Mouse (Mus musculus) heart, postnatal 36 days (tissue): ENCODE data around the gene Adam34. TPM values are rescaled to one million over a fixed set of nuclear protein-coding genes. Genes with fewer than 3 reads are reported as not detected.
"Not testable (repeated sequence)": the region's sequence is repeated elsewhere in the genome, so short reads cannot be mapped to it uniquely, and the experiment has no call there.

Experiments
- DNase-seq, 2 experiments: peaks; one replicate each; pipeline ENCODE4 v3.0.0; 2021 to 2022
- intact Hi-C: fragments of 180-260 bp; cut with DNase I; formaldehyde crosslinking; loops from one replicate; pipeline ENCODE4 v1.15.1; 2025
- total RNA-seq, 2 experiments: library from RNA; stranded (reverse); gene quantifications; 2 replicates each; pipeline ENCODE4 v1.2.3; 2021

The Adam34 gene
- not detected for total RNA-seq

DNA sequence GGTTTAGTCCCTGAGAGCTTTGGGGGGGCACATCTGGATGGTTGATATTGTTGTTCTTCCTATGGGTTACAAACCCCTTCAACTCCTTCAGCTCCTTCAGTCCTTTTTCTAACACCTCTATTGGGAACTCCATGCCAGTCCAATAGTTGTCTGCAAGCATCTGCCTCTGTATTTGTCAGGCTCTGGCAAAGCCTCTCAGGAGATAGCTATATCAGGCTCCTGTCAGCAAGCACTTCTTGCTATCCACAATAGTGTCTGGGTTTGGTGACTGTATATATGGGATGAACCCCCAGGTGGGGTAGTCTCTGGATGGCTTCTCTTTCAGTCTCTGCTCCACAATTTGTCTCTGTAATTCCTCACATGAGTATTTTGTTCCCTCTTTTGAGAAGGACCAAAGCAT lies at the start of gene Adam34:
Adam34 (minus strand) TSS at position 101 of the 400 bp plus-strand sequence.
- intact Hi-C loops = no loop called here
- DNase-seq = no peak

DNA sequence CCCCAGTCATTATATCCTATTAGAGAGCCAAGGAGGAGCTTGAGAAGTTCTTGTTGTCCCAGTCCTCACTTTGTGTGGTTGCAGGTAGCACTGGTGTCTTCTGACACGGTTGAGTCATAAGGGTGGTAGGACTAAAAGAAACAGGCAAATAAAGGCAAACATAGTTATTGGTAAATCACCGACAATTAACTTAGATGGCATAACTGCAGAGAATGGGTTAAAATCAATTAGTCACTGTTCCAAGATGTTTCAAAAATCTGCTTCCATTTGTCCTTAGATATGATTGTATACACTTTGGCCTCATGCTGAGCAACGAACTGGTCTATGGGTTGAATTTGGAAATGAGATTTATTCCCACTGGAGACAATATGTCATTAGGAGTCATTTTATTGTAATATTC lies 82.7 kb downstream of the Adam34 start, which contains the start of gene Gm5346:
Gm5346 (minus strand) TSS at position 101 of the 400 bp plus-strand sequence.
- DNase-seq = no peak
- intact Hi-C loops = no loop called here

DNA sequence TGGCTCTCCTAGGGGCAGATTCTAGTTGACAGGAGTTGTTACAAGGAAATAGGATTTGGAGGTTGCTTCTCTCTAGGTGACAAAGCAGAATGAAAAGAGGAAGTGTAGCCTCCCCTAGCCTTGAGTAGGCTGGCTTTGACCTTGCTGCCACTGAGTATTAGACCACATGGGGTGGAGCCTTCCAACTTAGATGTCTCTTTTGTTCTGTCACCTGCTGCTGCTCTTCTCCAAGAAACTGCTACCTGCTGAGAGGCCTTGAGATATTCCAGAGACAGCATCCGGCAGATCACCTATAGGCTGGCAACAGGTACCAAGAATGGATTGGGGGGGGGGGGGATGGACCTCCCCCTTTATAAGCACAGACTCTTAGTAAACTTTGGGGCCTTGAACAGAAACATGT lies 93.8 kb downstream of the Adam34 start:
- intact Hi-C loops = no loop called here

DNA sequence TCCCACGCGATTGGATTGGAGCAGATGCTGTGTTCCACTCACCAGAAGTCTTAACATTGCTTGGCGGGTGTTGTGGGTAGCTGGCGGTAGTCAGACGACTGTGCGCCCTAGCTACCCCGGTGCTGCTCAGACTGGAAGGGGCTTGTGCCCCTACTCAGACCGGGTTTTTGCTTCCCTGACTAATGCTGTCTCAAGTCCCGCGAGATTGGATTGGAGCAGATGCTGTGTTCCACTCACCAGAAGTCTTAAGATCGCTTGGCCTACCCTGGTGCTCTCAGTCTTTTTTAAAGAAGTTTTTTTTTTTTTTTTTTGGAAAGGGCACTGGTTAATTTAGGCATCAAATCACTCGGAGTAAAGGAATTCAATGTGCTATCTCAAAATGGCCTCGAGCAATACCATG lies 106.2 kb downstream of the Adam34 start:
- DNase-seq, intact Hi-C loops: not testable (repeated sequence)

More for the DNA sequence above, 93.8 kb downstream of the Adam34 start:
- no peak for DNase-seq

DNA sequence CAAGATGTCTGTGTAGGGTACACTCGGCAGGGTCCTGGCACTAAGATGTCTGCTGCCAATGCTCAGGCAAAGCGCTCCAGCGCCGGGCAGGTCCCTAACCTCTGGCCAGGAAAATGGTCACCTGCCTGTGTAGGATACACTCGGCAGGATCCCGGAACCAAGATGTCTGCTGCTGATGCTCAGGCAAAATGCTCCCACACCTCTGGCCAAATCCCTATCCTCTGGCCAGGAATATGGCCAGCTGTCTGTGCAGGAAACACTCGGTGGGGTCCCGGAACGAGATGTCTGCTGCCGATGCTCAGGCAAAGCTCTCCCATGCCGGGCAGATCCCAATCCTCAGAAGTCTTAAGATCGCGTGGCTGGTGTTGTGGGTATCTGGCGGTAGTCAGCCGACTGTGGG lies 106.7 kb downstream of the Adam34 start:
- DNase-seq, intact Hi-C loops: not testable (repeated sequence)

Other genes starting within 250 kb of the Adam34 start
- not detected for gene Adam26b, start 181.9 kb downstream of the Adam34 start, total RNA-seq
- gene Adam26a, start 133.3 kb downstream of the Adam34 start, total RNA-seq = not detected
- not detected for gene Gm5346, start 82.8 kb downstream of the Adam34 start, total RNA-seq